Mouse (Mus musculus) intestine, embryonic 15.5 days (tissue): Measurements from ENCODE around the gene Olfr770. TPM values are rescaled to one million over a fixed set of nuclear protein-coding genes. Genes with fewer than 3 reads are reported as not detected.
"Not testable (repeated sequence)": the region's sequence is repeated elsewhere in the genome, so short reads cannot be mapped to it uniquely, and the experiment has no call there.

Source experiments
- ATAC-seq: fragments of 200-750 bp; cut with Nextera tagmentation; 2 replicates; pipeline ENCODE4 v1.8.0; 2017; ENCODE audit warnings: moderate TSS enrichment, moderate library complexity
- H3K27ac ChIP-seq: fragments of 300-500 bp; sonication (generic); 2 replicates; pipeline ENCODE4 v1.5.1; 2015; ENCODE audit warnings: mild to moderate bottlenecking, inconsistent platforms
- H3K27me3 ChIP-seq: fragments of 300-500 bp; sonication (generic); replicated peaks from 2 replicates; pipeline ENCODE4 v1.6.1; 2015; ENCODE audit warnings: inconsistent platforms
- H3K36me3 ChIP-seq: fragments of 300-500 bp; sonication (generic); 2 replicates; pipeline ENCODE4 v1.6.1; 2015; ENCODE audit warnings: inconsistent platforms
- H3K4me1 ChIP-seq: fragments of 300-500 bp; sonication (generic); replicated peaks from 2 replicates; pipeline ENCODE4 v1.6.1; 2015; ENCODE audit warnings: inconsistent platforms
- H3K4me2 ChIP-seq: fragments of 300-500 bp; sonication (generic); replicated peaks from 2 replicates; pipeline ENCODE4 v1.6.1; 2015; ENCODE audit warnings: mild to moderate bottlenecking, inconsistent platforms
- H3K4me3 ChIP-seq: fragments of 300-500 bp; sonication (generic); replicated peaks from 2 replicates; pipeline ENCODE4 v1.5.1; 2015; ENCODE audit warnings: inconsistent platforms
- H3K9ac ChIP-seq: fragments of 300-500 bp; sonication (generic); 2 replicates; pipeline ENCODE4 v1.6.1; 2015; ENCODE audit warnings: inconsistent platforms
- H3K9me3 ChIP-seq: fragments of 300-500 bp; sonication (generic); 2 replicates; pipeline ENCODE4 v1.6.1; 2016; ENCODE audit warnings: inconsistent platforms
- WGBS: fragments of 180-500 bp; shearing (Covaris S2); methylation state at CpG from one replicate; pipeline ENCODE4 v1.1.7; 2015; 5-methylcytosine and 5-hydroxymethylcytosine counted together
- polyA plus RNA-seq: library from polyadenylated mRNA; unstranded; fragments of >200 nt; fragmentation: Nextera tagmentation; extraction: Ambion mirVana; gene quantifications from 2 replicates; pipeline ENCODE4 v1.2.1, GENCODE M21; 2015

Olfr770 gene
- not detected in 2 replicates for polyA plus RNA-seq

- H3K4me1 ChIP-seq = no peaks in the 10 kb centered on the region
- no peak within 1 kb of the TSS for H3K4me2 ChIP-seq
- no peak for ATAC-seq
- H3K9ac ChIP-seq = no peak within 1 kb of the TSS
- no peaks in the 10 kb centered on the region for H3K36me3 ChIP-seq
- WGBS = 86% methylated on average over 2 of the region's 2 CpGs
- H3K4me3 ChIP-seq = no peak within 1 kb of the TSS
- no peaks in the 10 kb centered on the region for H3K9me3 ChIP-seq
- no peak within 1 kb of the TSS for H3K27ac ChIP-seq
- H3K27me3 ChIP-seq = no peaks in the 10 kb centered on the region
Observed at GRCm38 (mm10) chr10:129138898-129139297, at the start of gene Olfr770. Olfr770 (minus strand) TSS chr10:129138998.

- H3K36me3 ChIP-seq, H3K4me1 ChIP-seq, H3K9ac ChIP-seq, H3K9me3 ChIP-seq, H3K27me3 ChIP-seq, H3K27ac ChIP-seq, ATAC-seq, H3K4me3 ChIP-seq, H3K4me2 ChIP-seq: not testable (repeated sequence)
Observed at GRCm38 (mm10) chr10:129187319-129187718, 48.5 kb upstream of the Olfr770 start, which contains the start of gene Olfr773. Olfr773 (minus strand) TSS chr10:129187419.

- not testable (repeated sequence) for H3K4me3 ChIP-seq, H3K4me1 ChIP-seq, H3K36me3 ChIP-seq, ATAC-seq, H3K9ac ChIP-seq, H3K4me2 ChIP-seq, H3K27ac ChIP-seq, H3K9me3 ChIP-seq, H3K27me3 ChIP-seq
- WGBS = 73% methylated on average over 4 of the region's 4 CpGs
Observed at GRCm38 (mm10) chr10:129177821-129178220, 39.0 kb upstream of the Olfr770 start, which contains the start of gene Olfr772. Olfr772 (minus strand) TSS chr10:129177921.

GRCm38 (mm10) chr10:129164651-129165050 is 25.9 kb upstream of the Olfr770 start, which contains the start of gene Olfr771:
Olfr771 (minus strand) TSS chr10:129164751.
- no peak within 1 kb of the TSS for H3K9ac ChIP-seq
- H3K27ac ChIP-seq = no peak within 1 kb of the TSS
- no peaks in the 10 kb centered on the region for H3K9me3 ChIP-seq
- H3K27me3 ChIP-seq = no peaks in the 10 kb centered on the region
- no peaks in the 10 kb centered on the region for H3K4me1 ChIP-seq
- H3K4me3 ChIP-seq = no peak within 1 kb of the TSS
- no peak within 1 kb of the TSS for H3K4me2 ChIP-seq
- no peaks in the 10 kb centered on the region for H3K36me3 ChIP-seq
- 68% methylated on average over 1 of the region's 1 CpGs for WGBS
- ATAC-seq = no peak

- Histone ChIP-seq H3K4me2 (no peak within 1 kb of the TSS), H3K9ac (no peak within 1 kb of the TSS), H3K36me3 (no peaks in the 10 kb centered on the region), H3K4me1 (no peaks in the 10 kb centered on the region), H3K4me3 (no peak within 1 kb of the TSS), H3K9me3 (no peaks in the 10 kb centered on the region), H3K27ac (no peak within 1 kb of the TSS), H3K27me3 (no peaks in the 10 kb centered on the region)
- WGBS = 76% methylated on average over 2 of the region's 2 CpGs
- no peak for ATAC-seq
Observed at GRCm38 (mm10) chr10:129117761-129118160, 21.0 kb downstream of the Olfr770 start, which contains the start of gene Olfr769. Olfr769 (minus strand) TSS chr10:129117861.

- Histone ChIP-seq H3K4me3 (no peak overlapping the region), H3K4me1 (no peaks in the 10 kb centered on the region), H3K4me2 (no peak overlapping the region), H3K9ac (no peak overlapping the region), H3K27me3 (no peaks in the 10 kb centered on the region), H3K27ac (no peak overlapping the region), H3K9me3 (no peaks in the 10 kb centered on the region), H3K36me3 (no peaks in the 10 kb centered on the region)
- 86% methylated on average over 3 of the region's 3 CpGs for WGBS
- ATAC-seq = no peak
Observed at GRCm38 (mm10) chr10:129115146-129115545, 23.7 kb downstream of the Olfr770 start.

GRCm38 (mm10) chr10:129101231-129101630 is 37.6 kb downstream of the Olfr770 start:
- Histone ChIP-seq H3K36me3 (no peaks in the 10 kb centered on the region), H3K27me3 (no peaks in the 10 kb centered on the region), H3K9me3 (no peaks in the 10 kb centered on the region), H3K9ac (no peak overlapping the region), H3K27ac (no peak overlapping the region), H3K4me1 (no peaks in the 10 kb centered on the region), H3K4me2 (no peak overlapping the region), H3K4me3 (no peak overlapping the region)
- WGBS = 37% methylated on average over 3 of the region's 3 CpGs
- no peak for ATAC-seq

- Histone ChIP-seq H3K4me2 (no peak within 1 kb of the TSS), H3K4me1 (no peaks in the 10 kb centered on the region), H3K36me3 (no peaks in the 10 kb centered on the region), H3K9me3 (no peaks in the 10 kb centered on the region), H3K4me3 (no peak within 1 kb of the TSS), H3K9ac (no peak within 1 kb of the TSS), H3K27me3 (no peaks in the 10 kb centered on the region), H3K27ac (no peak within 1 kb of the TSS)
- no peak for ATAC-seq
- 70% methylated on average over 1 of the region's 1 CpGs for WGBS
Observed at GRCm38 (mm10) chr10:129099275-129099674, 39.5 kb downstream of the Olfr770 start, which contains the start of gene Olfr768. Olfr768 (minus strand) TSS chr10:129099375.

GRCm38 (mm10) chr10:129082810-129083209 is 56.0 kb downstream of the Olfr770 start, which contains the start of gene Olfr767:
Olfr767 (minus strand) TSS chr10:129082910.
- not testable (repeated sequence) for ATAC-seq, H3K9ac ChIP-seq, H3K36me3 ChIP-seq, H3K9me3 ChIP-seq, H3K27me3 ChIP-seq, H3K4me1 ChIP-seq, H3K4me2 ChIP-seq, H3K27ac ChIP-seq, H3K4me3 ChIP-seq

Other genes starting within 250 kb of the Olfr770 start
- 3.5 and 3.9 TPM in 2 replicates for gene Gdf11, start 247.3 kb downstream of the Olfr770 start, polyA plus RNA-seq
- 708 and 725 TPM in 2 replicates for gene Cd63, start 238.0 kb downstream of the Olfr770 start, polyA plus RNA-seq
- 11.7 and 12.0 TPM in 2 replicates for gene Rdh5, start 216.1 kb downstream of the Olfr770 start, polyA plus RNA-seq
- 194 and 203 TPM in 2 replicates for gene Bloc1s1, start 215.0 kb downstream of the Olfr770 start, polyA plus RNA-seq
- gene Itga7, start 205.2 kb downstream of the Olfr770 start, polyA plus RNA-seq = 2.9 and 3.8 TPM in 2 replicates
- 12.0 and 12.3 TPM in 2 replicates for gene Mettl7b, start 178.0 kb downstream of the Olfr770 start, polyA plus RNA-seq
- not detected in 2 replicates for gene Olfr9, start 149.6 kb downstream of the Olfr770 start, polyA plus RNA-seq
- not detected in 2 replicates for gene Olfr763, start 128.2 kb downstream of the Olfr770 start, polyA plus RNA-seq
- not detected in 2 replicates for gene Olfr764-ps1, start 99.1 kb downstream of the Olfr770 start, polyA plus RNA-seq
- not detected in 2 replicates for gene Olfr765, start 89.0 kb downstream of the Olfr770 start, polyA plus RNA-seq
- gene Olfr766-ps1, start 70.0 kb downstream of the Olfr770 start, polyA plus RNA-seq = not detected in 2 replicates
- gene Olfr767, start 56.1 kb downstream of the Olfr770 start, polyA plus RNA-seq = not detected in 2 replicates
- gene Olfr768, start 39.6 kb downstream of the Olfr770 start, polyA plus RNA-seq = not detected in 2 replicates
- gene Olfr769, start 21.1 kb downstream of the Olfr770 start, polyA plus RNA-seq = not detected in 2 replicates
- gene Olfr771, start 25.8 kb upstream of the Olfr770 start, polyA plus RNA-seq = not detected in 2 replicates
- not detected in 2 replicates for gene Olfr772, start 38.9 kb upstream of the Olfr770 start, polyA plus RNA-seq
- gene Olfr773, start 48.4 kb upstream of the Olfr770 start, polyA plus RNA-seq = not detected in 2 replicates
- gene Olfr774, start 97.2 kb upstream of the Olfr770 start, polyA plus RNA-seq = not detected in 2 replicates
- not detected in 2 replicates for gene Olfr775, start 109.4 kb upstream of the Olfr770 start, polyA plus RNA-seq
- not detected in 2 replicates for gene Olfr776, start 120.1 kb upstream of the Olfr770 start, polyA plus RNA-seq
- gene Olfr777, start 132.5 kb upstream of the Olfr770 start, polyA plus RNA-seq = not detected in 2 replicates
- not detected in 2 replicates for gene Olfr780, start 179.1 kb upstream of the Olfr770 start, polyA plus RNA-seq
- not detected in 2 replicates for gene Olfr781, start 189.9 kb upstream of the Olfr770 start, polyA plus RNA-seq
- not detected in 2 replicates for gene Olfr782, start 209.9 kb upstream of the Olfr770 start, polyA plus RNA-seq
- 0.09 TPM in 1 of 2 replicates, not detected in the other for gene Olfr784, start 245.1 kb upstream of the Olfr770 start, polyA plus RNA-seq